Comparison of ENCODE assay signal across 8 mouse cellular contexts in the genomic region with DNA sequence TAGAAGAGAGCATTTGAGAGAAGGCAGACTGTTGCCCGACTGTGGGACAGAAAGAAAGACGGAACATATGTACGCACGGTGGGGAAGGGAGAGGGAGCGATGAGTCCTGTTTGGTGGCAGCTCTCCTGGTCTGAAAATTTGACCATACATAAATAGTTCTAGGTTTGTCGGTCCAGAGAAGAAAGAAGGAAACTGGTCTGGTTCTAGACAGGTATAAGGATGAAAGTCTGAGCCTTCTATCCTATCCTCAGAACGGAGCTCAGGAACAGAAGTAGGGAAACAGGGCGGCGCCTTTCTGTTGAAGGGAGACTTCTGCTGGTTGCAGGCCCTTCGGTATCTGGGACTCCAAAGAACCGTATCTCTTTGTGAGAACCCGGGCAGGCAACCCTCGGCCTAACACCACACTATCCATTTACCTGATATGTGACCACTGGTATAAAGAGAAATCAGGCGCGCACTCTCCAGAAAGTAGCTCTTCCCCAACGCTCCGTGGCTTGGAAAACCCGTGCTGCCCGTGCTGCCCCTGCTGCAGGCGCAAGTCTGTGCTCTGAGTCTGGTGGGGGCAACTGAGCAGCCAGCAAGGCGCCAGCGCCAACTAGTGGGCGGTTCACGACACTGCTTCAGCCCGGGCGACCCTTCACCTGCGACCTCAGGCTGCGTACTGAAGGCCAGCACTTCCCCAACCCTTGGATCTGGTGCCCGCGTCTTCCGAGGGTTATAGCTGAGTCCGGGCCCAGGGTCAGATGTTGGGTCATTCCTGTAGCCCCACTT. TPM values are rescaled to one million over a fixed set of nuclear protein-coding genes. Genes with fewer than 3 reads are reported as not detected.
DNase-seq lines count a peak whose midpoint lies in the region; ATAC-seq and TF ChIP-seq lines count a peak whose summit lies in the region.

No protein-coding gene starts in this region.

- peak overlapping the region; percentile 41 for H3K4me3 ChIP-seq in E14TG2a.4 (replicated peaks; ENCODE audit: low read length)
- no peak overlapping the region for H3K4me3 ChIP-seq in small intestine, adult 2 months (ENCODE audit: low read depth, low read length)

- ATAC-seq in erythroblast, adult 5-6 weeks (replicated peaks; ENCODE audit: low FRiP score, poor library complexity, severe bottlenecking) = peak; percentile 65
- no peak for ATAC-seq in activated CD4-positive, CD25-positive, alpha-beta regulatory T cell, adult 4 months

- no peak overlapping the region for H3K27ac ChIP-seq in small intestine, adult 2 months (ENCODE audit: insufficient read depth, low read depth, low read length)

- peaks cover 48% of the 10 kb centered on the region for H3K4me1 ChIP-seq in E14TG2a.4 (replicated peaks; ENCODE audit: low read depth, low read length)
- H3K4me1 ChIP-seq in small intestine, adult 2 months (ENCODE audit: control insufficient read depth, insufficient read depth, insufficient read length, low read length) = peaks cover 2% of the 10 kb centered on the region; the same call in 1 of the 2 replicates

- no peaks in the 10 kb centered on the region for H3K36me3 ChIP-seq in E14TG2a.4 (ENCODE audit: insufficient read depth, low read length)
- no peaks in the 10 kb centered on the region for H3K36me3 ChIP-seq in small intestine, adult 2 months (ENCODE audit: control insufficient read depth, insufficient read depth, low read length)

- peak; percentile 91 for TF ChIP-seq CTCF in E14TG2a.4 (conservative IDR thresholded peaks at IDR 0.05; ENCODE audit: low read length)
- peak; percentile 77 for TF ChIP-seq CTCF in small intestine, adult 2 months (IDR thresholded peaks at IDR 0.05; ENCODE audit: extremely low read depth, insufficient read length, insufficient replicate concordance, low read depth, low read length)

- H3K27me3 ChIP-seq in E14TG2a.4 (ENCODE audit: insufficient read depth, low read length) = peaks cover 92% of the 10 kb centered on the region
- H3K27me3 ChIP-seq in small intestine, adult 2 months (ENCODE audit: control insufficient read depth, insufficient read depth, low read length) = peaks cover 70% of the 10 kb centered on the region

- intact Hi-C loops in heart, postnatal 14 days (cut with DNase I) = loop anchor here (2.0 to 5.0 kb wide), 3 partner anchors 57 to 203 kb away; no protein-coding TSS in a partner anchor

- WGBS in small intestine, adult 2 months = 10% methylated on average over 32 of the region's 32 CpGs

- H3K9me3 ChIP-seq in E14TG2a.4 (ENCODE audit: low read length) = peaks cover 16% of the 10 kb centered on the region

- DNase-seq in adrenal gland, postnatal 4 days (ENCODE audit: low spot score in 2 of 2) = peak; percentile 32 to 37
- DNase-seq in heart, postnatal 14 days = peak; percentile 78 to 81
- peak; percentile 65 to 76 for DNase-seq in layer of hippocampus, postnatal 10 days (ENCODE audit: low spot score in 2 of 2)
- peak; percentile 82 for DNase-seq in lung, postnatal 14 days

- no peak for TF ChIP-seq POLR2A in small intestine, adult 2 months (IDR thresholded peaks at IDR 0.05; ENCODE audit: low read depth, low read length)

RNA-seq across cellular contexts. Expression of a gene that starts 29.8 kb away (rescaled TPM):
- 1 to 10 TPM; 1.3 to 1.7 TPM for total RNA-seq in adrenal gland, postnatal 4 days (2021)
- total RNA-seq in erythroblast, adult 5-6 weeks (2015; ENCODE audit: low replicate concordance) = 7.3 and 9.8 TPM in 2 replicates
- 0.51 and 0.84 TPM in 2 replicates for total RNA-seq in erythroblast, adult 5-6 weeks (2017; ENCODE audit: low replicate concordance)
- total RNA-seq in heart, postnatal 14 days (2021) = 1 to 10 TPM in 1 of 2 experiments, under 1 TPM in 1; 0.72 to 2.4 TPM
- not detected for total RNA-seq in layer of hippocampus, postnatal 10 days (2021)
- 7.2 and 23.7 TPM in 2 replicates for polyA plus RNA-seq in small intestine, adult 2 months (2012; rRNA removed)
- 10 to 100 TPM; 12.8 to 17.6 TPM for polyA plus RNA-seq in activated CD4-positive, CD25-positive, alpha-beta regulatory T cell, adult 4 months (2017; shearing (Covaris generic))
